Mouse (Mus musculus): Measurements from ENCODE around the gene Gtf2ird2.

The Gtf2ird2 gene

GRCm38 (mm10) chr5:134183880-134184808 lies at the start of gene Gtf2ird2:
Gene Gtf2ird2, plus strand, starts transcription at chr5:134184019.
- in situ Hi-C loops (cut with MboI; ENCODE audit: low pct_unique_long_range_greater_than_20kb in 1 of 2, low sequenced_read_pairs in 2 of 2, unreplicated experiment in 1 of 2), result loop anchor here (10.0 kb wide), 1 partner anchor 301 kb away; no protein-coding TSS in a partner anchor

- in situ Hi-C loops (cut with MboI; ENCODE audit: low pct_unique_long_range_greater_than_20kb in 1 of 2, low sequenced_read_pairs in 2 of 2, unreplicated experiment in 1 of 2), result no loop called here
These were observed 47.8 kb upstream of the Gtf2ird2 start for GRCm38 (mm10) chr5:134136022-134136421.

- in situ Hi-C loops (cut with MboI; ENCODE audit: low pct_unique_long_range_greater_than_20kb in 1 of 2, low sequenced_read_pairs in 2 of 2, unreplicated experiment in 1 of 2), result no loop called here
These were observed 45.9 kb upstream of the Gtf2ird2 start for GRCm38 (mm10) chr5:134137933-134138332.

GRCm38 (mm10) chr5:134139429-134139828 lies 44.4 kb upstream of the Gtf2ird2 start:
- in situ Hi-C loops (cut with MboI; ENCODE audit: low pct_unique_long_range_greater_than_20kb in 1 of 2, low sequenced_read_pairs in 2 of 2, unreplicated experiment in 1 of 2), result no loop called here

- in situ Hi-C loops (cut with MboI; ENCODE audit: low pct_unique_long_range_greater_than_20kb in 1 of 2, low sequenced_read_pairs in 2 of 2, unreplicated experiment in 1 of 2), result no loop called here
These were observed 42.6 kb upstream of the Gtf2ird2 start for GRCm38 (mm10) chr5:134141236-134141635.

GRCm38 (mm10) chr5:134142381-134142780 lies 41.4 kb upstream of the Gtf2ird2 start:
- in situ Hi-C loops (cut with MboI; ENCODE audit: low pct_unique_long_range_greater_than_20kb in 1 of 2, low sequenced_read_pairs in 2 of 2, unreplicated experiment in 1 of 2), result no loop called here

- in situ Hi-C loops (cut with MboI; ENCODE audit: low pct_unique_long_range_greater_than_20kb in 1 of 2, low sequenced_read_pairs in 2 of 2, unreplicated experiment in 1 of 2), result no loop called here
These were observed 38.8 kb upstream of the Gtf2ird2 start for GRCm38 (mm10) chr5:134144986-134145385.

- in situ Hi-C loops (cut with MboI; ENCODE audit: low pct_unique_long_range_greater_than_20kb in 1 of 2, low sequenced_read_pairs in 2 of 2, unreplicated experiment in 1 of 2), result no loop called here
These were observed 36.5 kb upstream of the Gtf2ird2 start for GRCm38 (mm10) chr5:134147194-134147753.

- in situ Hi-C loops (cut with MboI; ENCODE audit: low pct_unique_long_range_greater_than_20kb in 1 of 2, low sequenced_read_pairs in 2 of 2, unreplicated experiment in 1 of 2), result no loop called here
These were observed 35.7 kb upstream of the Gtf2ird2 start for GRCm38 (mm10) chr5:134148153-134148552.

GRCm38 (mm10) chr5:134151895-134152294 lies 31.9 kb upstream of the Gtf2ird2 start:
- in situ Hi-C loops (cut with MboI; ENCODE audit: low pct_unique_long_range_greater_than_20kb in 1 of 2, low sequenced_read_pairs in 2 of 2, unreplicated experiment in 1 of 2), result no loop called here

GRCm38 (mm10) chr5:134155916-134156466 lies 27.8 kb upstream of the Gtf2ird2 start:
- in situ Hi-C loops (cut with MboI; ENCODE audit: low pct_unique_long_range_greater_than_20kb in 1 of 2, low sequenced_read_pairs in 2 of 2, unreplicated experiment in 1 of 2), result no loop called here

- in situ Hi-C loops (cut with MboI; ENCODE audit: low pct_unique_long_range_greater_than_20kb in 1 of 2, low sequenced_read_pairs in 2 of 2, unreplicated experiment in 1 of 2), result no loop called here
These were observed 19.1 kb upstream of the Gtf2ird2 start for GRCm38 (mm10) chr5:134164688-134165087.

GRCm38 (mm10) chr5:134166642-134167041 lies 17.2 kb upstream of the Gtf2ird2 start:
- in situ Hi-C loops (cut with MboI; ENCODE audit: low pct_unique_long_range_greater_than_20kb in 1 of 2, low sequenced_read_pairs in 2 of 2, unreplicated experiment in 1 of 2), result no loop called here

- in situ Hi-C loops (cut with MboI; ENCODE audit: low pct_unique_long_range_greater_than_20kb in 1 of 2, low sequenced_read_pairs in 2 of 2, unreplicated experiment in 1 of 2), result no loop called here
These were observed 15.8 kb upstream of the Gtf2ird2 start for GRCm38 (mm10) chr5:134168033-134168432.

- in situ Hi-C loops (cut with MboI; ENCODE audit: low pct_unique_long_range_greater_than_20kb in 1 of 2, low sequenced_read_pairs in 2 of 2, unreplicated experiment in 1 of 2), result no loop called here
These were observed 14.6 kb upstream of the Gtf2ird2 start for GRCm38 (mm10) chr5:134169231-134169630.

- in situ Hi-C loops (cut with MboI; ENCODE audit: low pct_unique_long_range_greater_than_20kb in 1 of 2, low sequenced_read_pairs in 2 of 2, unreplicated experiment in 1 of 2), result no loop called here
These were observed 13.7 kb upstream of the Gtf2ird2 start for GRCm38 (mm10) chr5:134170167-134170566.

GRCm38 (mm10) chr5:134173206-134173605 lies 10.6 kb upstream of the Gtf2ird2 start:
- in situ Hi-C loops (cut with MboI; ENCODE audit: low pct_unique_long_range_greater_than_20kb in 1 of 2, low sequenced_read_pairs in 2 of 2, unreplicated experiment in 1 of 2), result no loop called here

- in situ Hi-C loops (cut with MboI; ENCODE audit: low pct_unique_long_range_greater_than_20kb in 1 of 2, low sequenced_read_pairs in 2 of 2, unreplicated experiment in 1 of 2), result loop anchor here in 1 of 2 experiments (5.0 kb wide), 1 partner anchor 167 kb away; no protein-coding TSS in a partner anchor
These were observed 8.1 kb upstream of the Gtf2ird2 start for GRCm38 (mm10) chr5:134175696-134176095.

- in situ Hi-C loops (cut with MboI; ENCODE audit: low pct_unique_long_range_greater_than_20kb in 1 of 2, low sequenced_read_pairs in 2 of 2, unreplicated experiment in 1 of 2), result loop anchor here in 1 of 2 experiments (5.0 kb wide), 1 partner anchor 166 kb away; no protein-coding TSS in a partner anchor
These were observed 7.5 kb upstream of the Gtf2ird2 start, which contains the start of gene Rcc1l for GRCm38 (mm10) chr5:134176169-134176881. Gene Rcc1l, minus strand, starts transcription at chr5:134176774.
